Mouse (Mus musculus): Measurements from ENCODE around the gene Angpt4. TPM values are rescaled to one million over a fixed set of nuclear protein-coding genes. Genes with fewer than 3 reads are reported as not detected.

Gene Angpt4
- polyA plus RNA-seq, 1 experiment: 2.1 TPM

DNA sequence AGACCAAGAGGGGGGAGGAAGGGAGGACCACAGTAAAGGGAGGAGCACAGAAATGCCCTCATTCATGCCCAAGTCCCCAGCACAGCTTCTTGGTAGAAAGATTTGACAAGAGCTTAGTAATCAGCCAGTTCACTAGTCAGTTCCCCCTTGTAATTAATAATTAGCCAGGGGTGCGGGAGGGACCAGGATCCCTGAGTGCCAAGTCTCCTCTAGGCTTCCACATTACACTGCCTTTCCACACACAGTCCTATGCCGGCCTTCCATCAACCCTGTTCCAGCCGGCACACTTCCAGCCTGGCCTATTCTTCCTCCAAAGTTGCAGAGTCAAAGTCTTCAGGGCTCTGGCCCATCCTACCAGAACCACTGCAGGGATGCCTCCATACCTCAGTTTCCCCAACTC lies 65.1 kb downstream of the Angpt4 start:
- Histone ChIP-seq H3K27ac (ENCODE audit: insufficient read depth, low read length) (no peak overlapping the region), H3K4me3 (ENCODE audit: insufficient read depth, low read length) (no peak overlapping the region), H3K4me1 (ENCODE audit: control insufficient read depth, insufficient read depth, low read length) (peaks cover 39% of the 10 kb centered on the region)
- TF ChIP-seq POLR2A (IDR thresholded peaks at IDR 0.05; ENCODE audit: low read depth, low read length): no peak
- TF ChIP-seq CTCF (IDR thresholded peaks at IDR 0.05; ENCODE audit: borderline replicate concordance, insufficient read depth, low read length): no peak

DNA sequence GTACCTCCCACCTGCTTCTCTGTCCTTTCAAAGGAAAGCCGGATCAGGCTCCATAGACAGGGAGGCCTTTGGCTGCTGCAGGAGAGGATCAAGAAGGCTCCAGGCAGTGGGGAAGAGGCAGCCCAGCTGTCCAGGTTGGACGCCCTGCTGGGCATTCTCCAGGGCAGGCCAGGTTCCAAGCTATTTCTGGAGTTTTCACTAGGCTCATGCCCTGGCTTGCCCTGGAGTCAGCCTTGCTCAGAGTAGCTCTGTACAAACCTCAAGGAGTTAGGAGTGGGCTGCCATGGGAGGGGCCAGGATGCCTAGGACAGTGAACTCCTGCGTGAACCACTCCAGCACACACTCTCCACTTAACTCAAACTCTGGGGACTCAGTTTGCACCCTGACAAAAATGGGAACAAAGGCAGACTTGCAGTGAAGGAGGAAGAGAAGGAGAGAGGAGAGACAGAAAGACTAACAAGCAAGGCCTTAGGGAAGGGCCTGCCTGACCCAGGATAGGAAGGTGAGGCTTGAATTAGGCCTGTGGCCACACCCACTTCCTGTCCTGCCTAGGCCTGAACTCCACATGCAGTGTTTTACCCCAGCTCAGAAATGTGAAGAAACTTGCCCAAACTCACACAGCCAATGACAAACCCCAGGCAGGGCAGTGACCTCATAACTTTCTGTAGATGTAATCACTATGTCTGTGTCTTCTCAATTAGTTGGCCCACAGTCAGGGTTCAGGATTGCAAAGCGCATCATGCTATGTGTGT lies 66.9 kb downstream of the Angpt4 start:
- TF ChIP-seq CTCF (IDR thresholded peaks at IDR 0.05; ENCODE audit: borderline replicate concordance, insufficient read depth, low read length) (no peak), POLR2A (IDR thresholded peaks at IDR 0.05; ENCODE audit: low read depth, low read length) (0 out of 2 replicates have a peak, but pooled peaks have one; percentile 29)
- H3K4me1 ChIP-seq (ENCODE audit: control insufficient read depth, insufficient read depth, low read length): peaks cover 34% of the 10 kb centered on the region; the same call in 1 of the 2 replicates
- H3K27ac ChIP-seq (ENCODE audit: insufficient read depth, low read length): peak overlapping the region; percentile 88
- no peak overlapping the region for H3K4me3 ChIP-seq (ENCODE audit: insufficient read depth, low read length)

DNA sequence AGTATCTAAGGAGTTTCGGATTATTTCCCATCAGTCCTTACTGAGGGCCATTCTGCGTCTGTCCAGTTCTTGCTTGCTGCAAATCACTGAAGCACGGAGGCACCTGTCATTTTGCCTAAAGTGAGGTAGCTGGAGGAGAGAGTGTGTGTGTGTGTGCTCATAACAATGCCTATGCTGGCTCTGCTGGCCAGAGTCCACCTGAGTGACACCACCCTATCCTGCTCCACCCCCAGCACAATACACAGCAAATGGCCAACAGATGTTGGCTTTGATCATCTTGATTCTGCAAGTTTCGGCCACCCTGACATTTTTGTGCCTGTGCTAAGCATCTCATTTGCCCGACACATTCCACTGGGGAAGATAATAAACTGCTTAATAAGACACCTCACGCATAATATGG lies 67.5 kb downstream of the Angpt4 start:
- TF ChIP-seq CTCF (IDR thresholded peaks at IDR 0.05; ENCODE audit: borderline replicate concordance, insufficient read depth, low read length) (no peak), POLR2A (IDR thresholded peaks at IDR 0.05; ENCODE audit: low read depth, low read length) (no peak)
- H3K4me1 ChIP-seq (ENCODE audit: control insufficient read depth, insufficient read depth, low read length): peaks cover 28% of the 10 kb centered on the region; the same call in 1 of the 2 replicates

DNA sequence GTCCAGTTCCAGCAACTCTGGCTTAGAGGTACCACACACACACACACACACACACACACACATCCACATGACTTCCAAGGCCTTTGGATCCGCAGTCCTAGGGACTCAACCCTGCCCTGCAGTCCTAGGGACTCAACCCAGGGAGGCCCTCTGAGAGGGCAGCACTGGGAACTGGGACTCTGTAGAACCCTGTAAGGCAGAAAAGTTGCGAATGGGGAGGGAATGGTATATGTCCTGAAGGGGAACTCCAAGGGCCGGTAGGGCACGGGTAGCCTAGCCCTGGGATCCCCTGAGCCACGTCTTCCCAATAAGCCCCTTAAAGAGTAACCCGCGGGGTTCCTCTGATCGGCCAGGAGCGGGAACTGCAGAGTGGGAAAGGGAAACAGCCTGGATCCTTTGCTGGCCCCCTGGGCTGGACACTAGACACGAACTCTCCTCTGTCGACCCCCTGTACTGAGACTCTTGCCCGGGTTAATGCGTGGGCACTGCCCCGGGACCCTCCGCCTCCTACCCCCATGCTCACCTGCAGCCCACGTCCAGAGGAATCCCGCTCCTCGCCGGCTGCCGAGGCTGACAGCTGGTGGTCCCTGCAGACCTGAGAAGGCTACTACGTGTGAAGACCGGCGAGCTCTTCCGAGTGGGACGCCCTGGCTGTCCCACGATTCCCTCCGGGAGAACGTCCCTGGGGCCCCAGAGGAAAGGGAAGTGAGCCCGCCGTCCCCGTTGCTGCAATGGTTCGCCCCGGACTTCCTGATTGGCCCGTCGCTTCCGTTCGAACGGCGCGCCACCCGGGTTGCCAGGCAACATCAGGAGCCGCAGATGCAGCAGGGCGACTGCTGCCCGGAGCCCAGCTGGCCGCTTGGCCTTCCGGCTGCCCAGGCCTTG lies 68.7 kb downstream of the Angpt4 start, which contains the start of gene Fam110a:
Fam110a (minus strand) TSS at position 750 of the 885 bp plus-strand sequence.
- peak; percentile 71 for TF ChIP-seq POLR2A (IDR thresholded peaks at IDR 0.05; ENCODE audit: low read depth, low read length)
- no peak for TF ChIP-seq CTCF (IDR thresholded peaks at IDR 0.05; ENCODE audit: borderline replicate concordance, insufficient read depth, low read length)
- peak within 1 kb of the TSS; percentile 75 for H3K4me3 ChIP-seq (ENCODE audit: insufficient read depth, low read length)
- H3K27ac ChIP-seq (ENCODE audit: insufficient read depth, low read length): peak within 1 kb of the TSS; percentile 88
- peaks cover 19% of the 10 kb centered on the region; the same call in 1 of the 2 replicates for H3K4me1 ChIP-seq (ENCODE audit: control insufficient read depth, insufficient read depth, low read length)

More for the DNA sequence above, 67.5 kb downstream of the Angpt4 start:
- peak overlapping the region; percentile 75 for H3K4me3 ChIP-seq (ENCODE audit: insufficient read depth, low read length)
- H3K27ac ChIP-seq (ENCODE audit: insufficient read depth, low read length): peak overlapping the region; percentile 88

DNA sequence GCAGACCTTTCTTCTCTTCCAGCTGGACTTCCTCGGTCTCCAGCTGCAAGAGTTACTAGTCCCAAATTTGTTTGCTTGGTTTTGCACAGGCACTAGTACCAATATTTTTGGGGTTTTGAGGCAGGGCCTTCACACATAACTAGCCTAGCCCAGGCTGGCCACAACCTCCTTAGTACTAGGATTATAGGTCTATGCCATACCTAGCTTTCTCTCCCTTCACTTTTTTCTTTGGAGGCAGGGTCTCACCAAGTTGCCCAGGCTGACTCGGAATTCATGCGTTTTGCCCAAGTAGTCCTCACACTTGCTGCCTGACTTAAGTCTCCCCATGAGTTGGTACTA lies 69.3 kb downstream of the Angpt4 start:
- Histone ChIP-seq H3K27ac (ENCODE audit: insufficient read depth, low read length) (no peak overlapping the region), H3K4me3 (ENCODE audit: insufficient read depth, low read length) (no peak overlapping the region), H3K4me1 (ENCODE audit: control insufficient read depth, insufficient read depth, low read length) (peaks cover 19% of the 10 kb centered on the region; the same call in 1 of the 2 replicates)
- no peak for TF ChIP-seq CTCF (IDR thresholded peaks at IDR 0.05; ENCODE audit: borderline replicate concordance, insufficient read depth, low read length)

DNA sequence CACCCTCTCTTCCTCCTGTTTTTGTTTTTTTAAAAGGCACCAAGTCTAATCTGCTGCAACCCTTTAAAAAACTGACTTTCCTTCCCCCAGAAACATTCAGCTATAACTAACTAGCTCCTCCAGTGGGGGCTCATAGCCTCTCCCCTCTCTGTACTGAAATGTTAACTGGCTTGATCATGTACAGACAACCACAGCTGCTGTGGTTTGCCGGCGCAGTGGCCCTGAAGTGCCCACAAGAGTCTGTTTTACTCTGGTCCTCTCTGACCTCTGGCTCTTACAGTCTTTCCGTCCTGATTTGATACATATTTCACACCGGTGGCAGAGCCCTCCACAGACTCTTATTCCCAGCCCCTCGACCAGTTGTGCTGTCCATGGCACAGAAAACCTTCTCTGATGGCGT lies 70.3 kb downstream of the Angpt4 start:
- peaks cover 19% of the 10 kb centered on the region; the same call in 1 of the 2 replicates for H3K4me1 ChIP-seq (ENCODE audit: control insufficient read depth, insufficient read depth, low read length)
- H3K27ac ChIP-seq (ENCODE audit: insufficient read depth, low read length): no peak overlapping the region
- H3K4me3 ChIP-seq (ENCODE audit: insufficient read depth, low read length): no peak overlapping the region
- no peak for TF ChIP-seq POLR2A (IDR thresholded peaks at IDR 0.05; ENCODE audit: low read depth, low read length)
- TF ChIP-seq CTCF (IDR thresholded peaks at IDR 0.05; ENCODE audit: borderline replicate concordance, insufficient read depth, low read length): no peak

DNA sequence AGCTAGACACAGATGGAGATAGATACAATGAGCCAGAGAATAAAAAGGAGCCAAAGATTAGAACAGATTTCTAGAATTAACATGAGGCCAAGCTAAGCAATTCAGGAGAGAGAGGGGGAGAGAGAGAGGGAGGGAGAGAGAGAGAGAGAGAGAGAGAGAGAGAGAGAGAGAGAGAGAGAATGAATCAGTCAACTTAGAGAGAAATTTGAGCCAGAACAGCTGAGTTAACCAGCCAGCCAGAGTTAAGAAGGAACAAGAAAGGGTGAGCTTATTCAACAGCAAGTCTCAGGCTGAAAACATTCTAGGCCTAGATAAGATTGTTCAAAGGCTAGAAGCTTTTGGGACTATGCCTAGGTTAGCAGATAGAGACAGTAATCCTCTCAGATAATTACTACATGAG lies 71.5 kb downstream of the Angpt4 start:
- Histone ChIP-seq H3K27ac (ENCODE audit: insufficient read depth, low read length) (no peak overlapping the region), H3K4me1 (ENCODE audit: control insufficient read depth, insufficient read depth, low read length) (peaks cover 17% of the 10 kb centered on the region; the same call in 1 of the 2 replicates), H3K4me3 (ENCODE audit: insufficient read depth, low read length) (no peak overlapping the region)
- TF ChIP-seq CTCF (IDR thresholded peaks at IDR 0.05; ENCODE audit: borderline replicate concordance, insufficient read depth, low read length): no peak
- no peak for TF ChIP-seq POLR2A (IDR thresholded peaks at IDR 0.05; ENCODE audit: low read depth, low read length)

DNA sequence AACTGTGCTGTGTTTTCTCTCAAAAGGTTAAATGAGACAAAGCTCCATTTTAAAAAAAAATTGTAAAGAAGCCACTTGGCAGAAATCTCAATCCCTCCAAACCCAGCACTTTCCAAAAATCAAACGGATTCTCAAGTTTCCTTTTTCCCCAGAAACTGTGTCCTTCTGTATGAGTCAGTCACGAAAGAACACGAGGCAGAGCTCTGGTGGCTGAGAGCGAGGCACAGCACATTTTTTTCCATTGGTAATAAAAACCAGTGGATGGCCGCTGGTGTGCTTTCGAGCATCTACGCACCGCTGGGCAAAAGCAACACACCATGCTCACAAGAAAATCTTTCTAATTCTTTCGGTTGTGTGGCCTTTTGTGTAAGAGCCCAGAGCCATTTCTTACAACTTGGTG lies 73.0 kb downstream of the Angpt4 start:
- H3K4me1 ChIP-seq (ENCODE audit: control insufficient read depth, insufficient read depth, low read length): 0 out of 2 replicates have a peak, but pooled peaks cover 5% of the 10 kb centered on the region
- TF ChIP-seq POLR2A (IDR thresholded peaks at IDR 0.05; ENCODE audit: low read depth, low read length) (no peak), CTCF (IDR thresholded peaks at IDR 0.05; ENCODE audit: borderline replicate concordance, insufficient read depth, low read length) (no peak)
- no peak overlapping the region for H3K4me3 ChIP-seq (ENCODE audit: insufficient read depth, low read length)
- H3K27ac ChIP-seq (ENCODE audit: insufficient read depth, low read length): peak overlapping the region; percentile 53

DNA sequence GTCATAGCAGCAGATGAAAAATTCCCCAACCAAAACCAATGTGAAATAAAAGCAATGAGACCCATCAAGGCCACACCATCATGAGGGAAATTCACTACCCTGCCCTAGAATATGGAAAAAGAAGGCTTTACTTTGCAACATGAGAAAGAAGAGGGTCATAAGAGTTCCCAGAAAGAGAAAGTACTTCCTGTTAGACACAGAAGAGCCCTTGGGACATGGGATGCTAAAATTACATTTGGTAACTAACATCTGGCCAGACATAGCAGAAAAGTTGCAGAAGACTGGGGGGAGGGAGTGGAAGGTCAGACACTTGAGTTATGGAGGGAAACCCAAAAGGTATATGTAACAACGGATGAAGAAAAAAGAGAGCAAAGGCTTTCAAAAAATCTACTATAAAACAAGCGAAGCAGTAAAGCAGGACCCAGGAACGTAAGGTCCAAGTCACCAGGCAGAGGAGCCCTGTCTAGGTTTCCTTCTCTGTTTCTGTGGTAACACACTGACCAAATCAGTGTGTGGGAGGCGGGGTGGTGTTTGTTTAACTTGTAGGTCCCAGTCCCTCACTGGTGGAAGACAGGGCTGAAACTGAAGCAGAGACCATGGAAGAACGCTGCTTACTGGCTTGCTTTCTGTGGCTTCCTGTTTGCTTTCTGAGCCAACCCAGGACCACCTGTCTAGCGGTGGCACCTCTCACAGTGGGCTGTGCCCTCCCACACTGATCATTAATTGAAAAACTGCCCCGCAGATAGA lies 74.6 kb downstream of the Angpt4 start:
- TF ChIP-seq POLR2A (IDR thresholded peaks at IDR 0.05; ENCODE audit: low read depth, low read length) (no peak), CTCF (IDR thresholded peaks at IDR 0.05; ENCODE audit: borderline replicate concordance, insufficient read depth, low read length) (no peak)
- Histone ChIP-seq H3K4me1 (ENCODE audit: control insufficient read depth, insufficient read depth, low read length) (0 out of 2 replicates have a peak, but pooled peaks cover under 1% of the 10 kb centered on the region), H3K4me3 (ENCODE audit: insufficient read depth, low read length) (no peak overlapping the region), H3K27ac (ENCODE audit: insufficient read depth, low read length) (no peak overlapping the region)
